In the genomic region with DNA sequence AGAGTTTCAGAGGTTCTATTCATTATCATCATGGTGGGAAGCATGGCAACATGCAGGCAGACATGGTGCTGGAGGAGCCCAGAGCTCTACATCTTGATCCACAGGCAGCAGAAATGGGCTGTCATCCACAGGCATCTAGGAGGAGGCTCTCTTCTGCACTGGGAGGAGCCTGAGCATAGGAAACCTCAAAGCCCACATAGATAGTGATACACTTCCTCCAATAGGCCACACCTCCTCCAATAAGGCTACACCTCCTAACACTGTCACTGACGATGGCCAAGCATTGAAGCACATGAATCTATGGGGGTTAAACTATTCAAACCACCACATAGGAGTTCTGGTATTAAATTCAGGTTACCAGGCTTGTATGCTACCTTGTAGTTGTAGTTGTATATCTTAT, we compare ENCODE assay signal across 25 mouse cellular contexts. TPM values are rescaled to one million over a fixed set of nuclear protein-coding genes. Genes with fewer than 3 reads are reported as not detected.
DNase-seq lines count a peak whose midpoint lies in the region; ATAC-seq and TF ChIP-seq lines count a peak whose summit lies in the region.
"Had no signal": no experiment of that assay in that cellular context is flagged by ENCODE, and none has a peak within 500 bp of the region (broad histone marks: within the 10 kb centered on the region; RNA-seq: fewer than 3 reads in every experiment).

No protein-coding gene starts in this region.

- no peaks in the 10 kb centered on the region for H3K4me1 ChIP-seq in liver, embryonic 12.5 days
- no peaks in the 10 kb centered on the region for H3K4me1 ChIP-seq in liver, postnatal 0 days (ENCODE audit: insufficient read depth)
- H3K4me1 ChIP-seq: hindbrain, embryonic 13.5 days; kidney, embryonic 15.5 days; midbrain, embryonic 12.5 days; neural tube, embryonic 12.5 days had no signal

- ATAC-seq in liver, embryonic 12.5 days, result 0 out of 2 replicates have a peak, but pooled peaks have one; percentile 35
- ATAC-seq in liver, postnatal 0 days, result no peak; the same call in 1 of the 2 replicates
- peak; percentile 100 for ATAC-seq in megakaryocyte progenitor cell, adult 5-6 weeks (replicated peaks; ENCODE audit: poor library complexity)
- ATAC-seq: forebrain, embryonic 16.5 days had no signal

- TF ChIP-seq EP300 in liver, postnatal 0 days (IDR thresholded peaks at IDR 0.05; ENCODE audit: low read depth), result no peak

- H3K9ac ChIP-seq in liver, embryonic 12.5 days, result no peak overlapping the region
- H3K9ac ChIP-seq in liver, postnatal 0 days (replicated peaks), result no peak overlapping the region
- H3K9ac ChIP-seq: hindbrain, embryonic 13.5 days; kidney, embryonic 15.5 days; midbrain, embryonic 12.5 days; neural tube, embryonic 12.5 days had no signal

- H3K4me2 ChIP-seq in liver, embryonic 12.5 days, result no peak overlapping the region
- H3K4me2 ChIP-seq in liver, postnatal 0 days (ENCODE audit: low read depth, low read length), result no peak overlapping the region
- H3K4me2 ChIP-seq: heart, embryonic 11.5 days; hindbrain, embryonic 13.5 days; kidney, embryonic 15.5 days; midbrain, embryonic 12.5 days; neural tube, embryonic 12.5 days had no signal

- no peak for DNase-seq in liver, postnatal 0 days
- DNase-seq in ZHBTc4 (ENCODE audit: low read depth, low spot score), result peak; percentile 21
- DNase-seq in frontal cortex, postnatal 14 days (ENCODE audit: low spot score in 2 of 2), result no peak
- DNase-seq in cerebellum, postnatal 25 days, result no peak
- DNase-seq in kidney, adult 18-20 months, result no peak
- DNase-seq: adrenal gland, adult 2 months; cerebellum, postnatal 10 days; embryo, embryonic 11 days; heart, postnatal 14 days; layer of hippocampus, postnatal 36 days; lung, adult 18-20 months; lung, postnatal 14 days; right cerebral cortex, adult 18-20 months; thymus, postnatal 25 days had no signal

- WGBS in liver, embryonic 12.5 days (ENCODE audit: insufficient replicate concordance), result 4% methylated on average over 1 of the region's 1 CpGs
- WGBS in liver, postnatal 0 days (ENCODE audit: insufficient replicate concordance), result 27% methylated on average over 1 of the region's 1 CpGs

- H3K36me3 ChIP-seq in liver, embryonic 12.5 days, result no peaks in the 10 kb centered on the region
- no peaks in the 10 kb centered on the region for H3K36me3 ChIP-seq in liver, postnatal 0 days (replicated peaks; ENCODE audit: insufficient read depth, low read length)
- H3K36me3 ChIP-seq: G1E; hindbrain, embryonic 13.5 days; kidney, embryonic 15.5 days; midbrain, embryonic 12.5 days; neural tube, embryonic 12.5 days had no signal

- no peak for TF ChIP-seq CTCF in liver, postnatal 0 days (IDR thresholded peaks at IDR 0.05; ENCODE audit: low read depth)

- no peaks in the 10 kb centered on the region for H3K9me3 ChIP-seq in liver, embryonic 12.5 days (replicated peaks)
- no peaks in the 10 kb centered on the region for H3K9me3 ChIP-seq in liver, postnatal 0 days (ENCODE audit: low read length)
- H3K9me3 ChIP-seq: G1E; hindbrain, embryonic 13.5 days; kidney, embryonic 15.5 days; midbrain, embryonic 12.5 days; neural tube, embryonic 12.5 days had no signal

- H3K27ac ChIP-seq in liver, embryonic 12.5 days, result no peak overlapping the region
- no peak overlapping the region for H3K27ac ChIP-seq in liver, postnatal 0 days (ENCODE audit: low read depth)
- H3K27ac ChIP-seq: hindbrain, embryonic 13.5 days; kidney, embryonic 15.5 days; midbrain, embryonic 12.5 days; neural tube, embryonic 12.5 days had no signal

- H3K4me3 ChIP-seq in liver, embryonic 12.5 days, result no peak overlapping the region
- H3K4me3 ChIP-seq in liver, postnatal 0 days (ENCODE audit: low read depth, low read length), result no peak overlapping the region
- H3K4me3 ChIP-seq: hindbrain, embryonic 13.5 days; kidney, embryonic 15.5 days; midbrain, embryonic 12.5 days; neural tube, embryonic 12.5 days had no signal

- H3K27me3 ChIP-seq in liver, embryonic 12.5 days (replicated peaks), result no peaks in the 10 kb centered on the region
- H3K27me3 ChIP-seq in liver, postnatal 0 days (ENCODE audit: insufficient read depth, low read length), result no peaks in the 10 kb centered on the region
- H3K27me3 ChIP-seq: hindbrain, embryonic 13.5 days; kidney, embryonic 15.5 days; midbrain, embryonic 12.5 days; neural tube, embryonic 12.5 days had no signal

RNA-seq across cellular contexts. Expression of a gene that starts 12.3 kb away (rescaled TPM):
- polyA plus RNA-seq in liver, embryonic 12.5 days (2016; fragmentation: Nextera tagmentation; extraction: Ambion mirVana), result 0.43 and 0.51 TPM in 2 replicates
- 0.90 and 1.1 TPM in 2 replicates for polyA plus RNA-seq in liver, postnatal 0 days (2015; fragmentation: Nextera tagmentation; extraction: Ambion mirVana)
- total RNA-seq in megakaryocyte progenitor cell, adult 5-6 weeks (2015), result 0.64 TPM in 1 of 2 replicates, not detected in the other
- total RNA-seq in megakaryocyte progenitor cell, adult 5-6 weeks (2017), result 0.17 and 0.21 TPM in 2 replicates
- total RNA-seq: gastrocnemius, adult 18-20 months had no signal
- polyA plus RNA-seq: C2C12, G1E had no signal

RNA-seq across cellular contexts. Expression of a gene that starts 23.9 kb away (rescaled TPM):
- 20.3 and 23.3 TPM in 2 replicates for polyA plus RNA-seq in liver, embryonic 12.5 days (2016; fragmentation: Nextera tagmentation; extraction: Ambion mirVana)
- 10.4 and 11.8 TPM in 2 replicates for polyA plus RNA-seq in liver, postnatal 0 days (2015; fragmentation: Nextera tagmentation; extraction: Ambion mirVana)
- total RNA-seq in megakaryocyte progenitor cell, adult 5-6 weeks (2015), result 26.4 and 28.2 TPM in 2 replicates
- 48.9 and 55.3 TPM in 2 replicates for total RNA-seq in megakaryocyte progenitor cell, adult 5-6 weeks (2017)
